Mouse (Mus musculus) limb, embryonic 10.5 days (tissue): ENCODE data around the gene Plcb4. TPM values are rescaled to one million over a fixed set of nuclear protein-coding genes. Genes with fewer than 3 reads are reported as not detected.

Source experiments
- DNase-seq: peaks from one replicate; pipeline ENCODE4 v3.0.0-alpha.2; 2017; ENCODE audit warnings: low spot score
- H3K27ac ChIP-seq: fragments of 300-500 bp; sonication (generic); 2 replicates; pipeline ENCODE4 v1.5.1; 2016; ENCODE audit warnings: mild to moderate bottlenecking
- H3K27me3 ChIP-seq: fragments of 300-500 bp; sonication (generic); 2 replicates; pipeline ENCODE4 v1.6.1; 2016; ENCODE audit warnings: low read depth, mild to moderate bottlenecking; ENCODE audit not compliant: poor library complexity, severe bottlenecking
- H3K36me3 ChIP-seq: fragments of 300-500 bp; sonication (generic); 2 replicates; pipeline ENCODE4 v1.6.1; 2016; ENCODE audit warnings: mild to moderate bottlenecking, moderate library complexity
- H3K4me1 ChIP-seq: fragments of 300-500 bp; sonication (generic); 2 replicates; pipeline ENCODE4 v1.6.1; 2016
- H3K4me3 ChIP-seq: fragments of 300-500 bp; sonication (generic); 2 replicates; pipeline ENCODE4 v1.5.1; 2016; ENCODE audit warnings: mild to moderate bottlenecking, moderate library complexity
- H3K9me3 ChIP-seq: fragments of 300-500 bp; sonication (generic); replicated peaks from 2 replicates; pipeline ENCODE4 v1.6.1; 2016; ENCODE audit warnings: mild to moderate bottlenecking
- WGBS: fragments of 180-500 bp; shearing (Covaris S2); methylation state at CpG from one replicate; pipeline ENCODE4 v1.1.7; 2016; 5-methylcytosine and 5-hydroxymethylcytosine counted together
- polyA plus RNA-seq: library from polyadenylated mRNA; unstranded; fragments of >200 nt; fragmentation: Nextera tagmentation; extraction: Ambion mirVana; gene quantifications from 2 replicates; pipeline ENCODE4 v1.2.1, GENCODE M21; 2016

Gene Plcb4
- polyA plus RNA-seq, 1 experiment from 2014 or later = 10.7 TPM

GRCm38 (mm10) chr2:135873146-135873545 is 214.3 kb downstream of the Plcb4 start:
- no peak for DNase-seq
- 86% methylated on average over 9 of the region's 9 CpGs for WGBS

GRCm38 (mm10) chr2:135873761-135874160 is 214.9 kb downstream of the Plcb4 start:
- no peak for DNase-seq
- Histone ChIP-seq H3K4me1 (no peaks in the 10 kb centered on the region), H3K27me3 (no peaks in the 10 kb centered on the region), H3K27ac (no peak overlapping the region), H3K36me3 (no peaks in the 10 kb centered on the region), H3K4me3 (no peak overlapping the region), H3K9me3 (no peaks in the 10 kb centered on the region)
- WGBS = 85% methylated on average over 2 of the region's 2 CpGs

More at GRCm38 (mm10) chr2:135873146-135873545, 214.3 kb downstream of the Plcb4 start:
- Histone ChIP-seq H3K4me1 (no peaks in the 10 kb centered on the region), H3K27me3 (no peaks in the 10 kb centered on the region), H3K4me3 (no peak overlapping the region), H3K9me3 (no peaks in the 10 kb centered on the region), H3K27ac (no peak overlapping the region), H3K36me3 (no peaks in the 10 kb centered on the region)

- H3K27me3 ChIP-seq = no peaks in the 10 kb centered on the region
- no peak overlapping the region for H3K27ac ChIP-seq
- H3K9me3 ChIP-seq = no peaks in the 10 kb centered on the region
- DNase-seq = no peak
- H3K36me3 ChIP-seq = no peaks in the 10 kb centered on the region
- no peak overlapping the region for H3K4me3 ChIP-seq
- WGBS = 96% methylated on average over 6 of the region's 6 CpGs
- peaks cover 6% of the 10 kb centered on the region; the same call in 1 of the 2 replicates for H3K4me1 ChIP-seq
These were observed 216.7 kb downstream of the Plcb4 start for GRCm38 (mm10) chr2:135875549-135875948.

- Histone ChIP-seq H3K4me3 (no peak overlapping the region), H3K27me3 (no peaks in the 10 kb centered on the region), H3K36me3 (no peaks in the 10 kb centered on the region), H3K4me1 (peaks cover 13% of the 10 kb centered on the region), H3K27ac (no peak overlapping the region), H3K9me3 (no peaks in the 10 kb centered on the region)
- 94% methylated on average over 7 of the region's 7 CpGs for WGBS
- no peak for DNase-seq
These were observed 220.5 kb downstream of the Plcb4 start for GRCm38 (mm10) chr2:135879356-135879755.

GRCm38 (mm10) chr2:135880269-135880760 is 221.5 kb downstream of the Plcb4 start:
- Histone ChIP-seq H3K27ac (no peak overlapping the region), H3K27me3 (no peaks in the 10 kb centered on the region), H3K4me3 (no peak overlapping the region), H3K36me3 (no peaks in the 10 kb centered on the region), H3K4me1 (peaks cover 13% of the 10 kb centered on the region), H3K9me3 (no peaks in the 10 kb centered on the region)
- 66% methylated on average over 6 of the region's 6 CpGs for WGBS
- no peak for DNase-seq

- H3K4me3 ChIP-seq = no peak overlapping the region
- peaks cover 13% of the 10 kb centered on the region for H3K4me1 ChIP-seq
- DNase-seq = no peak
- no peaks in the 10 kb centered on the region for H3K9me3 ChIP-seq
- H3K27me3 ChIP-seq = no peaks in the 10 kb centered on the region
- no peak overlapping the region for H3K27ac ChIP-seq
- WGBS = 93% methylated on average over 4 of the region's 4 CpGs
- H3K36me3 ChIP-seq = no peaks in the 10 kb centered on the region
These were observed 224.5 kb downstream of the Plcb4 start for GRCm38 (mm10) chr2:135883359-135883758.

- Histone ChIP-seq H3K4me1 (peaks cover 13% of the 10 kb centered on the region), H3K4me3 (no peak overlapping the region), H3K36me3 (no peaks in the 10 kb centered on the region), H3K9me3 (no peaks in the 10 kb centered on the region), H3K27me3 (no peaks in the 10 kb centered on the region), H3K27ac (no peak overlapping the region)
- 68% methylated on average over 7 of the region's 7 CpGs for WGBS
- no peak for DNase-seq
These were observed 225.8 kb downstream of the Plcb4 start for GRCm38 (mm10) chr2:135884534-135885180.

- no peaks in the 10 kb centered on the region for H3K36me3 ChIP-seq
- DNase-seq = no peak
- no peak overlapping the region for H3K27ac ChIP-seq
- no peaks in the 10 kb centered on the region for H3K9me3 ChIP-seq
- WGBS = 60% methylated on average over 6 of the region's 6 CpGs
- H3K4me3 ChIP-seq = no peak overlapping the region
- H3K27me3 ChIP-seq = no peaks in the 10 kb centered on the region
- peaks cover 8% of the 10 kb centered on the region for H3K4me1 ChIP-seq
These were observed 226.8 kb downstream of the Plcb4 start for GRCm38 (mm10) chr2:135885607-135886006.

- DNase-seq = no peak
- WGBS = 89% methylated on average over 9 of the region's 9 CpGs
- Histone ChIP-seq H3K27me3 (no peaks in the 10 kb centered on the region), H3K27ac (no peak overlapping the region), H3K4me1 (peaks cover 8% of the 10 kb centered on the region), H3K4me3 (no peak overlapping the region), H3K36me3 (no peaks in the 10 kb centered on the region), H3K9me3 (no peaks in the 10 kb centered on the region)
These were observed 227.4 kb downstream of the Plcb4 start for GRCm38 (mm10) chr2:135886081-135886679.

GRCm38 (mm10) chr2:135887805-135888204 is 229.0 kb downstream of the Plcb4 start:
- Histone ChIP-seq H3K9me3 (no peaks in the 10 kb centered on the region), H3K4me1 (no peaks in the 10 kb centered on the region), H3K27ac (no peak overlapping the region), H3K4me3 (no peak overlapping the region), H3K36me3 (no peaks in the 10 kb centered on the region), H3K27me3 (no peaks in the 10 kb centered on the region)
- DNase-seq = no peak
- 83% methylated on average over 2 of the region's 2 CpGs for WGBS

- DNase-seq = no peak
- WGBS = 79% methylated on average over 4 of the region's 4 CpGs
- H3K27ac ChIP-seq = no peak overlapping the region
- H3K9me3 ChIP-seq = no peaks in the 10 kb centered on the region
- H3K27me3 ChIP-seq = no peaks in the 10 kb centered on the region
- H3K4me3 ChIP-seq = no peak overlapping the region
- no peaks in the 10 kb centered on the region for H3K36me3 ChIP-seq
- H3K4me1 ChIP-seq = no peaks in the 10 kb centered on the region
These were observed 229.4 kb downstream of the Plcb4 start for GRCm38 (mm10) chr2:135888206-135888605.

- Histone ChIP-seq H3K27me3 (no peaks in the 10 kb centered on the region), H3K27ac (no peak overlapping the region), H3K4me1 (no peaks in the 10 kb centered on the region), H3K36me3 (no peaks in the 10 kb centered on the region), H3K9me3 (no peaks in the 10 kb centered on the region), H3K4me3 (no peak overlapping the region)
- WGBS = 92% methylated on average over 10 of the region's 10 CpGs
- DNase-seq = no peak
These were observed 230.0 kb downstream of the Plcb4 start for GRCm38 (mm10) chr2:135888767-135889166.

GRCm38 (mm10) chr2:135890083-135890482 is 231.3 kb downstream of the Plcb4 start:
- H3K36me3 ChIP-seq = no peaks in the 10 kb centered on the region
- no peak overlapping the region for H3K4me3 ChIP-seq
- H3K9me3 ChIP-seq = no peaks in the 10 kb centered on the region
- WGBS = 88% methylated on average over 1 of the region's 1 CpGs
- H3K4me1 ChIP-seq = no peaks in the 10 kb centered on the region
- no peak for DNase-seq
- no peak overlapping the region for H3K27ac ChIP-seq
- H3K27me3 ChIP-seq = no peaks in the 10 kb centered on the region
